Mouse (Mus musculus): Measurements from ENCODE around the gene Zbtb43. TPM values are rescaled to one million over a fixed set of nuclear protein-coding genes. Genes with fewer than 3 reads are reported as not detected.
A peak's percentile ranks its signal among the peaks of the same experiment; 100 is the strongest.

Zbtb43 gene
- polyA plus RNA-seq, 1 experiment: 16.7 TPM

GRCm38 (mm10) chr2:33402638-33403037 is 65.7 kb downstream of the Zbtb43 start:
- DNase-seq: no peak
- 79% methylated on average over 5 of the region's 5 CpGs for WGBS
- Histone ChIP-seq H3K27me3 (ENCODE audit: control insufficient read depth, insufficient read depth, low read length) (no peaks in the 10 kb centered on the region), H3K4me3 (ENCODE audit: control insufficient read depth, insufficient read depth, low read length) (no peak overlapping the region), H3K36me3 (ENCODE audit: control insufficient read depth, insufficient read depth, low read length) (no peaks in the 10 kb centered on the region), H3K27ac (ENCODE audit: control insufficient read depth, insufficient read depth, low read length) (no peak overlapping the region), H3K4me1 (replicated peaks; ENCODE audit: control insufficient read depth, insufficient read depth, low read length) (peaks cover 14% of the 10 kb centered on the region)
- TF ChIP-seq POLR2A (IDR thresholded peaks at IDR 0.05; ENCODE audit: control insufficient read depth, extremely low read depth, insufficient read depth, low read length, poor library complexity) (no peak), CTCF (IDR thresholded peaks at IDR 0.05; ENCODE audit: borderline replicate concordance, control insufficient read depth, extremely low read depth, insufficient read depth, low read length, poor library complexity) (no peak)

GRCm38 (mm10) chr2:33402236-33402635 is 66.1 kb downstream of the Zbtb43 start:
- H3K4me3 ChIP-seq (ENCODE audit: control insufficient read depth, insufficient read depth, low read length): no peak overlapping the region
- no peak overlapping the region for H3K27ac ChIP-seq (ENCODE audit: control insufficient read depth, insufficient read depth, low read length)
- H3K27me3 ChIP-seq (ENCODE audit: control insufficient read depth, insufficient read depth, low read length): no peaks in the 10 kb centered on the region
- 57% methylated on average over 7 of the region's 7 CpGs for WGBS
- no peaks in the 10 kb centered on the region for H3K36me3 ChIP-seq (ENCODE audit: control insufficient read depth, insufficient read depth, low read length)
- TF ChIP-seq POLR2A (IDR thresholded peaks at IDR 0.05; ENCODE audit: control insufficient read depth, extremely low read depth, insufficient read depth, low read length, poor library complexity) (no peak), CTCF (IDR thresholded peaks at IDR 0.05; ENCODE audit: borderline replicate concordance, control insufficient read depth, extremely low read depth, insufficient read depth, low read length, poor library complexity) (peak; percentile 59; the same call in 1 of the 2 replicates)
- DNase-seq: peak; percentile 51
- H3K4me1 ChIP-seq (replicated peaks; ENCODE audit: control insufficient read depth, insufficient read depth, low read length): peaks cover 14% of the 10 kb centered on the region

GRCm38 (mm10) chr2:33401217-33401616 is 67.1 kb downstream of the Zbtb43 start:
- Histone ChIP-seq H3K4me1 (replicated peaks; ENCODE audit: control insufficient read depth, insufficient read depth, low read length) (peaks cover 14% of the 10 kb centered on the region), H3K4me3 (ENCODE audit: control insufficient read depth, insufficient read depth, low read length) (no peak overlapping the region), H3K27me3 (ENCODE audit: control insufficient read depth, insufficient read depth, low read length) (no peaks in the 10 kb centered on the region), H3K36me3 (ENCODE audit: control insufficient read depth, insufficient read depth, low read length) (no peaks in the 10 kb centered on the region), H3K27ac (ENCODE audit: control insufficient read depth, insufficient read depth, low read length) (no peak overlapping the region)
- 74% methylated on average over 3 of the region's 3 CpGs for WGBS
- no peak for TF ChIP-seq CTCF (IDR thresholded peaks at IDR 0.05; ENCODE audit: borderline replicate concordance, control insufficient read depth, extremely low read depth, insufficient read depth, low read length, poor library complexity)
- no peak for TF ChIP-seq POLR2A (IDR thresholded peaks at IDR 0.05; ENCODE audit: control insufficient read depth, extremely low read depth, insufficient read depth, low read length, poor library complexity)
- DNase-seq: peak; percentile 16

- Histone ChIP-seq H3K27ac (ENCODE audit: control insufficient read depth, insufficient read depth, low read length) (no peak overlapping the region), H3K27me3 (ENCODE audit: control insufficient read depth, insufficient read depth, low read length) (no peaks in the 10 kb centered on the region), H3K4me1 (replicated peaks; ENCODE audit: control insufficient read depth, insufficient read depth, low read length) (peaks cover 14% of the 10 kb centered on the region), H3K36me3 (ENCODE audit: control insufficient read depth, insufficient read depth, low read length) (no peaks in the 10 kb centered on the region), H3K4me3 (ENCODE audit: control insufficient read depth, insufficient read depth, low read length) (no peak overlapping the region)
- DNase-seq: no peak
- no peak for TF ChIP-seq POLR2A (IDR thresholded peaks at IDR 0.05; ENCODE audit: control insufficient read depth, extremely low read depth, insufficient read depth, low read length, poor library complexity)
- TF ChIP-seq CTCF (IDR thresholded peaks at IDR 0.05; ENCODE audit: borderline replicate concordance, control insufficient read depth, extremely low read depth, insufficient read depth, low read length, poor library complexity): no peak
- 90% methylated on average over 5 of the region's 5 CpGs for WGBS
Observed at GRCm38 (mm10) chr2:33400541-33400940, 67.8 kb downstream of the Zbtb43 start.

Other genes starting within 250 kb of the Zbtb43 start
- 18.8 and 20.4 TPM in 2 replicates for gene Ralgps1, start 97.1 kb downstream of the Zbtb43 start, polyA plus RNA-seq (2012; rRNA removed)
- 22.0 and 27.6 TPM in 2 replicates for gene Zbtb34, start 37.2 kb downstream of the Zbtb43 start, polyA plus RNA-seq (2012; rRNA removed)
- gene Lmx1b, start 172.0 kb upstream of the Zbtb43 start, polyA plus RNA-seq (2012; rRNA removed): 0.04 and 0.10 TPM in 2 replicates

All from thymus, adult 2 months (tissue).